Mouse (Mus musculus) left cerebral cortex, adult 18-20 months (tissue): ENCODE data around the gene Dhrs2. TPM values are rescaled to one million over a fixed set of nuclear protein-coding genes. Genes with fewer than 3 reads are reported as not detected.
A peak's percentile ranks its signal among the peaks of the same experiment; 100 is the strongest.

ENCODE experiments used
- DNase-seq, 2 experiments: peaks; one replicate each; pipeline ENCODE4 v3.0.0; 2021 to 2022; ENCODE audit warnings: low spot score in 2 of 2, mixed read lengths in 1 of 2
- total RNA-seq, 2 experiments: library from RNA; stranded (reverse); gene quantifications; 2 replicates each; pipeline ENCODE4 v1.2.3; 2021

Dhrs2 gene
- total RNA-seq, 2 experiments from 2014 or later = not detected

DNA sequence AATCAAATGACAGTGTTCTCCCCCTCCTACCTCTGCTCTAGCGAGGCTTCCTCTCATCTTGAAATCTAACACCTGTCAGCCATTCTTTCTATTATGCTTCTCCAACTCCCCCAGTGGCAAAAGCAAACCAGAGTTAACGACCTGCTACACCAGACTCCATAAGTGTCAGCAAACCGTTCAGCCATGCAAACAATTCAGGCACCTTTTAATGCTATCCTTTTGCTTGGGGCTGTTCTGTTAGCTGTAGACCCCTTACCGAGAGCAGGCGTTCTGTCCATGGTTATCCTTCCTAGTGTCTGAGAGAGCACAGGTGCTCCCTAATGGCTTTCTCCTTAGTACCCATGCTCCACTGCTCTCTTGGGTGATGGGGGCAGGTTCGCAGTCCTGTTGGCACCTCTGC, 25.4 kb downstream of the Dhrs2 start:
- no peak for DNase-seq

DNA sequence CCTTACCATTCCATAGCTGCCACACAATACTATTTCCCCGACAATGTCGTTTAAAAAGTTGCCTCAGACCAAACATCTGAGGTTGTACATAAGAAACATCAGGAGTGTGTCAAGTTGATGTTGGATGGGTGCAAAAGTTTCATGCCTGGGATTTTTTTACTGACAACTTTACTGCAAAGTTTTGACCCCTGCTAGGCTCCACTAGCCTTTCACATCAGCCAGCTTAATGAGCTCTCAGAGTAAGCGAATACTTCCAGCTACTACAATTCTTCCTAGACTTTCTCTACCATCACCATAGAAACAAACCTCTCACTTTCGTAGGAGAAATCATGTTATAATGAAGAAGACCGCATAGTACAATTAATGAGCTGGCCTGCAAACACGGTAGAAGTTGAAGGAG, 26.5 kb downstream of the Dhrs2 start:
- DNase-seq = no peak

DNA sequence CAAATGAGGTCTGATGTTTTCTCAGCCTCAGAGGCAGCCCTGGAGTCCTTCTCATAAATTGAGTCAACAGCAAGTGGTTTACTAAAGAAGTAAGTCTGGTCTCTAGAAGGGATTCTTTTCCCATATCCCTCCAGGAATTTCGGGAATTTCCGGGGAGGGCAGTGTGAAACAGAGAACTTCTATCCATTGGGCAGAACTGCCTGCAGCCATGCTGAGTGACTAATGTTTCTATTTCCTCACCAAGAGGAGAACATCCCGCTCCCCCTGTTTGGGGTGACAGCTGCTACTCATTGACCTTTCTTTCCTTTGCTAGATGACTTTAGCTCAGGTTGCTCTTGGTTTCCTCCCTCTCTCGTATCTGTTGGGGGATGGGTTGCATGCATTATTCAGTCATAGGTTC, 31.8 kb downstream of the Dhrs2 start:
- no peak for DNase-seq

DNA sequence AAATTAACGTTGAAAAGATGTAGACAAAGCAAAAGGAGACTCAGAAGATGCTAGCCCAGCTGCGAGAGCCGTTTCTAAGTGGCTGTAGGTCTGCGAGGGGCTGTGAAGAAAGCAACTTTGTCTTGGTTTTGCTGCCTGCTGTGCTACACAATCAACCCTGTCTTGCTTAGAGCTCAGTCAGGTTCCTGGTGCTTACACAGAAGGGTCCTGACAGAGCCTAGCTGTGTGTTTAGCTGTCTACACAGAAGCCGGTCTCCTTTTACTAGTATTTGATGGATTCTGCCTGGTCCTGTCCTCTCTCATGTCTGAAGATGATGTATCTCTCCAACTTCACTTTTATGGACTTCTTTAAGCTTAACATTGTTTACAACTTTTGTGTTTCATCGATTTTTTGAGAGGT, 33.6 kb downstream of the Dhrs2 start:
- DNase-seq = no peak

DNA sequence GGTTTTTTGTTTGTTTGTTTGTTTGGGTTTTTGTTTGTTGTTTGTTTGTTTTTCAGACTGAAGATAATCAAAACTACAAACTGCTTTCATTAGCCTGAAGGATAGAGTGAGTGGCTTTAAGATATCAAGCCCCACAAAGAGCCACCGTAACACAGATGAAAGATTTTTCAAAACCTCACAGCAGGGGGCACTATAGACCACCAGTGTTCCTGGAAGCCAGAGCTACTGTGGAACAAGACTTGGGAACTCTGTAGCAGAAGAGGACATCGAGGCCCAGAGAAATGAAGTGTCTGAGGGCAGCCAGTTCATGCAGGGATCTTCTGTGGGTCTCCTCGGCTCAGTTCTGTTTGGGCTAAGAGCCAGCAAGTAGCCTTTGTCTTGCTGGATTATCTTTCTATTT, 49.4 kb downstream of the Dhrs2 start:
- DNase-seq = peak; percentile 78 to 84

DNA sequence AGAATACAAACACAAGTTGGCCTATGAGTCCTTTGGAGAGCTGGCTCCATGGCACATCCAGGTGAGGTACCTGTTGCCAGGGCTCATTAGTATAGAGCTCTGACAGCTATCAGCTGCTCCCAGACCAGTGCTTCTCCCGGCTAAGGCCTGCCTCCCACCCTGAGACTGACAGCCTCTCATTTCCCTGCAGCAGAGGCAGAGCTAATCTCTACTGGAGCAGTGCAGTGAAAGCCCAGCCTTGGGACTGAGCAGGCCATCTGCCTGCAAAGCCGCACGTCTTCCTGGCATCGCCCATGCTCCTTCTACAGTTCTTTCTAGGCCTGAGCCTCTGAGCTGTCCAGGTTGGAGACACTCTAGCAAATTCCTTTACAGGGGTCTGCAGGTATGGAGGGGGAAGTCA, 51.2 kb downstream of the Dhrs2 start:
- no peak for DNase-seq

DNA sequence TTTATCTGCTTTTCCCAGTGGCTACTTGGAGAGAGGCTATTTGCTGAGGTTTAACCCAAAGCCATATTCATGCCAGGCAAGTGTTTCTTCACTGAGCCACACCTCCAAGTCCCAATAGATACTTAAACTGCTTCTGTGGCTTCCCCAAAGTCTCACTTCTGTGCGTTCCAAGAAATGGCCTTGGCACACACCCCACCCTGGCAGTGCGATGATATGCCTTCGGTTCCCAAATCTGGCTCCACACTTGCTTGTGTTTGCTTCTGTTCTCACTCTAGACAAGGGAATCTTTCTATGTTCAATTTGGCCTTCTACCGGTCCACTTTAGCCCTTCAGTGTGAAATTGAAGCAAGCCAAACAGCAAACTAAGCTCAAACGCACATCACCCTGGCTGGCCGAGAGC, 53.0 kb downstream of the Dhrs2 start:
- DNase-seq = no peak

DNA sequence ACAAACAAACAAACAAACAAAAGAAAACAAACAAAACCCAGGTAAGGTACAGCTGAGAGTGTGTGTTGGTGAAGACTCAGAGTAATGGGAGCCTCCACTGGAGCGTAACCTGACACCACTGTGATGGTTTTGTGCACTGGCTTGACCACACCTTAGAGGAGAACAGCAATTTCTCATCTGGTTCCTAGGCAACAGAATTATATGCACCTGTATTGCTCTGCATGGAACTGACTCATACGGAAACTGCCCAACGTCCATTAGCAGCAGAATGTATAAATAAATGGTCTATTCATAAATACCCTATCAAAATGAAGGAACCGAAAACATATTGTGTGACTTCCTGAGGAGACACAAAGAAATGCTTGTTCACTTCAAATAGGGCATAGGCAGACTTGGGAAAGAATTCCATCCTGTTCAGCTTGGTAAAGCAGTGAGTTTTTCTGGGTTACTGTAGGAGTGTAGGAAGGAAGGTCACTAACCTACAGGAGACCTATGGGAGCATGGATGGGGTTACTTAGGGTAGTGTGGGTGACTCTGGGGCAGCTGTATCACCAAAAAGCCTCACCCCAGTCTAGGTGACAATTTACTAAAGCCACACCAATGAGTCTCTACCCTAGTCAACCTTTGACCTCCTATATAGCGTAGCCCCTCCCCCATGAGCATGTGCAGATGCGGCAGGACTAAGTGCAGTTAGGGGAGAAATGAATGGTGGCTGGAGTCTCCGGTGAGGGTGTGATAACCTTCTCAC, 57.7 kb downstream of the Dhrs2 start:
- DNase-seq = no peak

Other genes starting within 250 kb of the Dhrs2 start
- gene Gm17428, start 245.1 kb upstream of the Dhrs2 start, total RNA-seq = not detected
- 10 to 100 TPM; 16.0 to 18.2 TPM for gene Myh7, start 227.4 kb upstream of the Dhrs2 start, total RNA-seq
- gene Ngdn, start 206.6 kb upstream of the Dhrs2 start, total RNA-seq = 10 to 100 TPM; 30.6 to 32.0 TPM
- 10 to 100 TPM; 41.8 to 44.5 TPM for gene Zfhx2, start 129.7 kb upstream of the Dhrs2 start, total RNA-seq
- 10 to 100 TPM; 22.9 to 23.1 TPM for gene Thtpa, start 127.2 kb upstream of the Dhrs2 start, total RNA-seq
- gene Ap1g2, start 115.4 kb upstream of the Dhrs2 start, total RNA-seq = 10 to 100 TPM in 1 of 2 experiments, 1 to 10 TPM in 1; 9.5 to 10.2 TPM
- gene Jph4, start 105.1 kb upstream of the Dhrs2 start, total RNA-seq = 100 to 1,000 TPM; 279 to 305 TPM